Mouse (Mus musculus): ENCODE results near the gene Chac2. TPM values are rescaled to one million over a fixed set of nuclear protein-coding genes. Genes with fewer than 3 reads are reported as not detected.

Chac2 gene
- polyA plus RNA-seq, 1 experiment from 2014 or later, result 24.4 TPM

Other genes with a start within 250 kb of the Chac2 start
- 21.3 and 22.7 TPM in 2 replicates for gene Psme4, start 214.6 kb downstream of the Chac2 start, polyA plus RNA-seq (2014; fragmentation: Nextera tagmentation; extraction: Ambion mirVana)
- 4.2 and 5.2 TPM in 2 replicates for gene Gpr75, start 101.0 kb downstream of the Chac2 start, polyA plus RNA-seq (2014; fragmentation: Nextera tagmentation; extraction: Ambion mirVana)
- 39.6 and 47.3 TPM in 2 replicates for gene Asb3, start 100.9 kb downstream of the Chac2 start, polyA plus RNA-seq (2014; fragmentation: Nextera tagmentation; extraction: Ambion mirVana)
- 7.6 and 10.7 TPM in 2 replicates for gene Erlec1, start 32.0 kb downstream of the Chac2 start, polyA plus RNA-seq (2014; fragmentation: Nextera tagmentation; extraction: Ambion mirVana)
- not detected in 2 replicates for gene Gm17332, start 196.1 kb upstream of the Chac2 start, polyA plus RNA-seq (2014; fragmentation: Nextera tagmentation; extraction: Ambion mirVana)